Mouse (Mus musculus) brain, embryonic 14.5 days (tissue): ENCODE results near the gene Gigyf1.

ENCODE experiments used
- CTCF ChIP-seq: fragments of 200-500 bp; IDR thresholded peaks from 2 replicates; pipeline ENCODE4 v1.5.1; 2012; ENCODE audit warnings: inconsistent platforms, mild to moderate bottlenecking, moderate library complexity, borderline replicate concordance; ENCODE audit not compliant: insufficient read depth, insufficient read length; ENCODE audit errors: extremely low read depth
- POLR2A ChIP-seq: fragments of 200-500 bp; IDR thresholded peaks from 2 replicates; pipeline ENCODE4 v1.6.1; 2012; ENCODE audit warnings: mild to moderate bottlenecking, inconsistent platforms, borderline replicate concordance; ENCODE audit not compliant: poor library complexity, insufficient read depth, insufficient read length, severe bottlenecking; ENCODE audit errors: extremely low read depth

GRCm38 (mm10) chr5:137472252-137472904 is 46.0 kb upstream of the Gigyf1 start:
- no peak for TF ChIP-seq CTCF
- no peak for TF ChIP-seq POLR2A
